Mouse (Mus musculus) myocyte (in vitro differentiated cells): ENCODE data around the gene Ccdc92.

Source experiments
- CEBPB ChIP-seq: IDR thresholded peaks from 2 replicates; pipeline ENCODE4 v1.6.1; 2011; ENCODE audit warnings: mild to moderate bottlenecking, moderate library complexity; ENCODE audit not compliant: poor library complexity, insufficient read depth, severe bottlenecking
- E2F4 ChIP-seq: IDR thresholded peaks from one replicate; pipeline ENCODE4 v1.6.1; 2011; ENCODE audit warnings: mild to moderate bottlenecking, control low read depth, moderate library complexity; ENCODE audit not compliant: insufficient read depth
- MAX ChIP-seq: IDR thresholded peaks from one replicate; pipeline ENCODE4 v1.6.1; 2011; ENCODE audit warnings: low read depth, mild to moderate bottlenecking, control low read depth
- MYOD1 ChIP-seq, 3 experiments: IDR thresholded peaks; one replicate each; pipeline ENCODE4 v1.6.1; 2011; ENCODE audit warnings: control low read depth in 2 of 3, low read depth in 2 of 3, mild to moderate bottlenecking in 2 of 3, moderate library complexity in 1 of 3; ENCODE audit not compliant: insufficient read length in 2 of 3, control insufficient read depth in 1 of 3
- MYOG ChIP-seq, 3 experiments: IDR thresholded peaks; one replicate each; pipeline ENCODE4 v1.6.1; 2011; ENCODE audit warnings: control low read depth in 2 of 3, low read depth in 2 of 3, mild to moderate bottlenecking in 2 of 3; ENCODE audit not compliant: insufficient read length in 2 of 3, control insufficient read depth in 1 of 3, insufficient read depth in 1 of 3
- POLR2A ChIP-seq: IDR thresholded peaks from one replicate; pipeline ENCODE4 v1.6.1; 2011; ENCODE audit warnings: low read depth, mild to moderate bottlenecking, control low read depth, moderate library complexity; ENCODE audit not compliant: insufficient read length
- TCF12 ChIP-seq: IDR thresholded peaks from one replicate; pipeline ENCODE4 v1.6.1; 2011; ENCODE audit warnings: mild to moderate bottlenecking, control low read depth; ENCODE audit not compliant: poor library complexity, insufficient read depth, severe bottlenecking
- TCF3 ChIP-seq: IDR thresholded peaks from one replicate; pipeline ENCODE4 v1.6.1; 2011; ENCODE audit warnings: low read depth, control low read depth; ENCODE audit not compliant: insufficient read length
- USF1 ChIP-seq: IDR thresholded peaks from one replicate; pipeline ENCODE4 v1.6.1; 2011; ENCODE audit warnings: low read depth, mild to moderate bottlenecking, control low read depth, moderate library complexity

DNA sequence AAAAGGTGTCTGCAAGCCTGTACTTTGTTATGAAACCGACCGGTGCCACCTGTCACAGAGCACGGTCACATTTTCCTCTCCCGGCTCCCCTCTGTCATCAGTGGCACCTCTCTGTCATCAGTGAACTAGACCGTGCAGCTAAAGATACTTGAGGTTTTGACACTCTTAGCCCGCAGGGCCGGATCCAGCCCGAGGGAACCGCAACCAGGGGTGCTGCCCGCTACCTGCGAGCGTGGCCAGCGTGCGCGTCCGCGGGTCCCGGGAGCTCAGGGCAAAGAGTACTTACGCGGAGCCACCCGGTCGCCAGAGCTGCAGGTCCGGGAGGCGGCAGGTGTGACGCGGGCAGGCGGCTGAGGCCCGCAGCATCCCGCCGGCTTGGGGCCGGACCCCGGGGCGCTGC lies 761 bp downstream of the Ccdc92 start:
- no peak for TF ChIP-seq POLR2A
- TF ChIP-seq TCF3, result no peak
- no peak for TF ChIP-seq MYOG (IDR thresholded peaks at IDR 0.05; ENCODE audit: control insufficient read depth in 1 of 3, insufficient read depth in 1 of 3, insufficient read length in 2 of 3, low read depth in 2 of 3)
- no peak for TF ChIP-seq USF1
- TF ChIP-seq TCF12, result no peak
- no peak for TF ChIP-seq E2F4
- no peak for TF ChIP-seq CEBPB
- no peak for TF ChIP-seq MAX
- no peak for TF ChIP-seq MYOD1 (IDR thresholded peaks at IDR 0.05; ENCODE audit: control insufficient read depth in 1 of 3, insufficient read length in 2 of 3, low read depth in 2 of 3)
